Mouse (Mus musculus) urinary bladder, postnatal 10 days (tissue): ENCODE results near the gene Acp4.
"Not testable (repeated sequence)": the region's sequence is repeated elsewhere in the genome, so short reads cannot be mapped to it uniquely, and the experiment has no call there.

Experiments used
- DNase-seq: peaks from one replicate; pipeline ENCODE4 v3.0.0; 2022; ENCODE audit warnings: low spot score

Acp4 gene

DNA sequence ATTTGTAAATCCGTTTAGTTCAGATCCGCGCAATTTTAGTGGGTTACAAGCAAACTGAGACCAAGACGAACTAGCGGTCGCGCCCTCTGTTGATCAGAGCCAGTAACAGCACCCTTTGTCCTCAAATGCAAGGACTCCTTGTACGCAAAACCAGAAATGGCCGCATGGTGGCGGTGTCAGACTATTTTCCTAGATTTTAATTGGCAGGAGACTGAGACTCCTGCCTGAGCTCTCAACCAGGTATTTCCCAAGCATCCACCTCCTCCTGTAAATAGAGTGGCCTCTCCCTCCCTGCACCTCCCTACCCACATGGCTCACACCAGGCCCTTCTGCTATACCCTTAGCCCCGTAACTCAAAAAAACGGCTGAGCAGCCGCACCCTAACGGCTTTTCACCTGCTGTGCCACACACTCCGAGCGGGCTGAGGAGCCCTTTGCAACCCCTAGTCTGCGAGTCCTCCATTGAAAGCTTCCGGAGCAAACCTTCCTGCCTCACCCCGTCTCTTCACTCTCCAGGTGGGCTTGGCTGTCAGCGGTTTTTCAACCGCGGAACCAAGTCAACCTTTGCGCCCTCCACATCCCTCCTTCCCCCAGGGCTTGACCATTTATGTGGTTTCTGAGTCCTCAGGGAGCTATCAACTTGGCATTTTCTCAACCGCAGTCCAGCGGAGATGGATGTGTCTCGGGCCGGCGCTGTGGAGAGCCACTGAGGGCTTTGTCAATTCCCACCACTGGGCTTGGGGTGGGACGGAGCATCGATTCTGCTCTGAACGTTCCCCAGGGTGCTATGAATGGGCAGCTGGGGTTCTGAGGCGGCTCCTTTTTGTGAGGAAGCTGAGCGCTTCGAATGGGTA, 5.8 kb upstream of the Acp4 start:
- DNase-seq = peak; percentile 79

GRCm38 (mm10) chr7:44261147-44261546, 4.0 kb upstream of the Acp4 start, which contains the start of gene Gm15517:
Gene Gm15517, plus strand, starts transcription at chr7:44261447.
- no peak for DNase-seq

- no peak for DNase-seq
Observed at GRCm38 (mm10) chr7:44260410-44260809, 3.2 kb upstream of the Acp4 start.

DNA sequence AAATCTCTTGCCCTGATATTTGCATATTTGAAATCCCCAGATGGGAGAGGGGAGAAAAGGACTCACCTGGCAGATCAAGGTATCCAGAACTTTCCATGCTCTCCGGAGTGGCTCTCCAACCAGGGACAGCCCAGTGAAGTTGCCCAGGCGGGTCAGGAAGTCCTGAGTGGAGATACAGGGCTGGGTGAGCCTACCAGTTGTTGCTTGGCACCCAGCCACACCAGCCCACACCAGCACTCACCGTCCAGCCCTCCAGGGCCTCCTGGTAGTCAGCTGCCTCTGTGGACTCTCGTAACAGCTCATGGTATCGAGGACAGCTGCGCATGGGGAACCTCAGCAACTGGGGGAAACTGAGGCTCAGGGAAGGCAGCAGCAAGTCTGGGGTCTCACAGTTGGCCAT, 2.2 kb downstream of the Acp4 start:
- no peak for DNase-seq

DNA sequence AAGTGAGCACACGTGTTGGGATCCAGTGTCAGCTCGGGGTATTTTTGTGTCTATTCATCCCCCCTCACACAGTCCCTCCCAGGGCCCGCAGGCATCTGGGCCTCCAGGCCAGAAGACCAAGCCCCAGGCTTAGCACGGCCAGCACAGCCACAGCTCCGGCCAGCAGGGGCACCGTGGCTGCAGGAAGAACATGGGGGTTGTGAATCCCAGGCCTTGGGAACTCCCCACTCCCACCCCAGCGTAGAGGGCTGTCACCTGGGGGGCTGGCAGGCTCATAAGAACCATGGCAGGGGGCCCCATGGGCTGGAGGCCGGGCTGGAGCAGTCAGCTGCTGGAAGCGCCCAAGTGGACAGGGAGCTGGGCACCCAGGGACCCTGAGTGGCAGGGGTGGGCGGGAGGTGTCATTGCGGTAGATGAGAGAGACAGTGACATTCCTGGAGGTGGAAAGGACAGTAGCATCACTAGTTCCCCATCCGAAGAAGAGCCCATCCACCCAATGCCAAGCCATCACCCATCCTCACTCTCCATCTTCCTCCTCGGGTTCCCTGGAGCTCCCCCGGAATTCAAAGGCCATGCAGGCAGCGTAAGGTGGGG, 4.1 kb downstream of the Acp4 start:
- no peak for DNase-seq

DNA sequence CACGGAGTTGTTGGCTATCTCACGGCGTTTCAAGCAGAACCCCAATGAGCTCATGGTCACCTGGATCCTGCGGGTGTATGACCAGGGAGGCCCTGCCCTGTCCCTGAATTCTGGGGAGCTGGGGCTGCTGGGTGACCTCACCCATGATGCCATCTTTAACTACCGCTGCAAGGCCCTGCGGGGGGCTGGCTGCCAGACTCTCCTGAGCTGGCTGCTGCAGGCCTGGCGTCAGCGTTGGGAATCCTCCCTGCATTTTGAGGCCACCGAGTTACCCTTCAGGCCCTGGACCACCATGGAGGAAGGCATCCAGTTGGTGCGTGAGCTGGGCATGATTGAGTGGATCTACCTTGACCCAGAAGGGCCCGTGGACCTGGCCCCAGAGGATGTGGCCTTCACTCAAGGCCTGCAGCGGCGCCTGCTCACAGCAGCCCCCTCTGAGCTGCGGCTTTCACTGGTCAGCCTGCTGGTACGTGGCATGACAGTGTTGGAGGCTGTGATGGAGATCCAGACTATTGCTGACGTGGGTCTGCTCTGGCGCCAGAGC, 6.4 kb downstream of the Acp4 start:
- not testable (repeated sequence) for DNase-seq

DNA sequence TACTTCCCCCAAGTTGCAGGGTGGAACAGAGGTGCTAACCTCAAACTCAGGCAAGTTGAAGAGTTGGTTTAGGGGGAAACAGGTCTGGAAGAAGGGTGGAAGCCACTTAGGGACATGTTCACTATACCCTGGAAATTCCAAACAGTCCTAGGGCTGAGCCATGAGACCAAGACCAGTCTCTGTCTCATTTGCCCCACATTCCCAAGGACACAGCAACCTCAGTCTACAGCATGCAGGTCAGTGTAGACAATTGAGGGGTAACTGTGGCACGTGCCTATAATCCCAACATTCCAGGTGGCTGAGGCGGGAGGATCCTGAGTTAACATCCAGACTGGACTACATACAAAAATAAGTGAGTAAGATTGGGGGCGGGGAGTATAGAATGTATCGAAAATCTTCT, 7.9 kb downstream of the Acp4 start:
- no peak for DNase-seq

- DNase-seq = no peak
Observed at GRCm38 (mm10) chr7:44247971-44248370, 9.2 kb downstream of the Acp4 start.

DNA sequence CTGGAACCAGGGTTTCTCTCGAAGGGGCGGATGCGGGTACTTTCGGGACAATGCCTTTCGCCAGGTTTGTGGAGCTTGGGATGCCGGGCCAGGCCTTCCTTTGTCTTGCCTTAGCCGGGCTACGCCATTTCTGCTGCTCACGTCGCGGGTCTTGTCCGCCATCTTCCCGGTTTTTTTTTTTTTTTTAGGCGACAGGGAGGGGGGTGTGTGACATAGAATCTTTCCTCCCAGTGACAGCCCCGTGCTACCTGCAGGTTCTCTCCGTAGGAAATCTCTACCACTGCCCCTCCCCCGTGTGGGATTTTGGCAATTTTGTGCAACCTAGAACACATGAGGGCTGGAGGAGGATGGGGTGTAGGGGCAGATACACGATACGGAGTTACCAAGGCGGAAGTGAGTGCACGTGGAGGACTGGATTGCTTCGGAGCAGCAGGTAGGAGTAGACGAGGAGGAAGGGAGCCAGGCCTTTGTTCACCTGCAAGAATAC, 10.2 kb downstream of the Acp4 start:
- no peak for DNase-seq

DNA sequence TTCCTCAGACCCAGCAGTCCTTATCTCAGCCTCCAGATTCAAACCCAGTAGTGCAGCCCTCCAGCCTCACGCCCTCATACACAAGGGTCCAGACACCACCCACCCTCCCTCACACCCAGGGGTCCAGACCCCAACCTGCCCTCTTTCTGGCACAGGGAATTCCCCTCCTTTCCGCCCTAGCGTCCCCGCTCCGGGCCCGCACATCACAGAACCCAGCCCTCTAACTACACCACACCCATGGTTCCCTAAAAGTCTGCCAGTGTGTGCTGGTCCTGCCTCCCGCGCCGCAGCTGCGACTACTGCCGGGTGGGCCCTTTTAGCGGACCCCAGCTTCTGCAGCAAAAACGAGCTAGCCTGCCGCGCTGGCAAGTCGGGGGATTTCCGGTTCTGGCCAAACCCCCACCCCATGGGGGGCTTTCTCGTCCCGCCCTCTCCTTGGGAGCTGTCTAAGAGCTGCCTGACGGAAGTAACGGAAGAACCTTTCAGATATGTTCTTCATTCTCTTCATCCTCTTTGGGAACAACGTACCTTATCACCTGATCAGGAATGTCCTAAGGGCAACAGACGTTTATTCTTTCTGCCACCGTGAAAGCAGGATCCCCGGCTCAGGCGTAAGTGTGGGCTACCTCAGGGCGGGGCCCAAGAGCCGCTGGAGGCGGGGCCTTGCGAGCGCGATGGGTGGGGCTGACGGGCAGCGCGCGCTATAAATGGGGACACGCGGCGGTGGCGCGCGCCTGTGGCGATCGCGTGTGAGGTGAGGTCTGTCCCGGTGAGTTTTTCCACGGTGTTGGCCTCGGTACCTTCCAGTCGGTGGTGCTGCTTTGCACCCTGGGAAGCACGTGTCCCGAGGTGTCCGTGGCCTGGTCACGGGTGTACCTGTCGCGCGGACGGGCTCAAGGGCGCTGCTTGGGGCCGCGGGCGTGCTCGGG, 10.9 kb downstream of the Acp4 start, which contains the start of the genes 1700028J19Rik and 2410002F23Rik:
Gene 1700028J19Rik (minus strand): TSS at position 641 of the 929 bp plus-strand sequence.
Gene 2410002F23Rik (plus strand): TSS at position 668 of the 929 bp plus-strand sequence.
- DNase-seq = peak; percentile 65

- DNase-seq = no peak
Observed at GRCm38 (mm10) chr7:44244080-44244479, 13.1 kb downstream of the Acp4 start.

- DNase-seq = no peak
Observed at GRCm38 (mm10) chr7:44241163-44241562, 16.0 kb downstream of the Acp4 start.

DNA sequence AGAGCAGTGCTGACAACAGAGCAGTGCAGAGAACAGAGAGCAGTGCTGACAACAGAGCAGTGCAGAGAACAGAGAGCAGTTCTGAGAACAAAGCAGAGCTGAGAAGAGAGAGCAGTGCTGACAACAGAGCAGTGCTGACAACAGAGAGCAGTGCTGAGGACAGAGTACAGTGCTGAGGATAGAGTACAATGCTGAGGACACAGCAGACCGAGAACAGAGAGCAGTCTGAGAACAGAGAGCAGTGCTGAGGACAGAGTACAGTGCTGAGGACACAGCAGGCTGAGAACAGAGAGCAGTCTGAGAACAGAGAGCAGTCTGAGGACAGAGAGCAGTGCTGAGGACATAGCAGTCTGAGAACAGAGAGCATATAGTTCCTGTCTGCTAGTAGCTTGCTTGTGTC, 16.5 kb downstream of the Acp4 start:
- no peak for DNase-seq

DNA sequence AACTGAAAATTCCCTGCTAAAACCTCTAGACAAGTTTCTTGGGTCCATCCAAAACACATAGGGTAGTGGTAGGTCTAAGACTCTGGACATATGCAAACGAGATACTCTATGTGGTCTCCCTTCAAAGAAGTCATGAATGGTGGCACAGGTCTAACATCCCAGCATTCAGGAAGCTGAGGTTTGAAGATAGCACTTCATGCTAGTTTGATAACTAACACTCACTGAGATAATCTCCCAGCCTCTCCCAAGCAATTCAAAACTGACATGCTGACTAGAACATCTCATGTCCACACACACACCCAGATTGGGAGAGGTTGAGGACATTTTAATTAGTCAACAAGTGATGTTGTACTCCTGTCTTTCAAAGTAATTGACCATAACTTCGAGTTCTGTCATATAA, 17.3 kb downstream of the Acp4 start:
- no peak for DNase-seq

GRCm38 (mm10) chr7:44235909-44236308, 21.3 kb downstream of the Acp4 start, which contains the start of gene Gm36864:
Gene Gm36864, plus strand, starts transcription at chr7:44236177.
- no peak for DNase-seq

GRCm38 (mm10) chr7:44225076-44225475, 32.1 kb downstream of the Acp4 start, which contains the start of gene Klk1:
Gene Klk1, plus strand, starts transcription at chr7:44225360.
- no peak for DNase-seq

DNA sequence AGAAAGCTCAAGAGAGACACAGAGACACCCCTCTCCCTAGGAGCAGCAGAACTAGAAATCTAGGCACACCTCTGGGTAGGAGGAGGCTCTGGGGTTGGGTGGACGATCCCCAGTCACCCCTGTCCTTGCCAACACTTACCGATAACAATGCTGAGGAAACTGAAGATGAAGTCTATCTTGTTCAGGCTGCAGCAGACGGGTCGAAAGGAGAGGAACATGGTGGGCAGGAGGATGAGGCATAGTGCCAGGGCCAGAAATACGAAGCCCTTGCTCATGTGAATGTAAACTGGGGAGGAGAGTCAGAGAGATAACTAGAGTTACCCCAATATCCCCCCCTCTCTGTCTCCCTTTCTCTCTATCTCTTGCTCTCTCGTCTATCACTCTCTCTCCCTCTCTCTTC, 34.8 kb downstream of the Acp4 start:
- not testable (repeated sequence) for DNase-seq

DNA sequence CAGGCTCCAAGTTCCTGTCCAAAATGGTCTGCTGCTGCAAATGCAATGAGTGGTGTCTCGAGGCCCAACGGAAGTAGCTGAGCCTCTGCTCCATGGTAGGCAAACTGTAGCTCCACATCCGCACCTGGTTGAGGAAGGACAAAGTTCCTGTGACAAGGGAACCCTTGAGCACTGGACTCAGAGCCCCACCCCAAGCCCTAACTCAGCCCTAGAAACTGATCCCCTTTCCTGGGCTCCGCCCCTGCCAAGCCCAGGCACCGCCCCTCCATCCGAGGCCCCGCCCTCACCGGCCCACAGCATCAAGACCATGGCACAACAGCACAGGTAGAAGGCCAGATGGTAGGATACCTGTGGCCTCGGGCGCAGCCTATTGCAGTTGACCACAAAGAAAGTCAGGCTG, 35.6 kb downstream of the Acp4 start:
- DNase-seq = not testable (repeated sequence)

DNA sequence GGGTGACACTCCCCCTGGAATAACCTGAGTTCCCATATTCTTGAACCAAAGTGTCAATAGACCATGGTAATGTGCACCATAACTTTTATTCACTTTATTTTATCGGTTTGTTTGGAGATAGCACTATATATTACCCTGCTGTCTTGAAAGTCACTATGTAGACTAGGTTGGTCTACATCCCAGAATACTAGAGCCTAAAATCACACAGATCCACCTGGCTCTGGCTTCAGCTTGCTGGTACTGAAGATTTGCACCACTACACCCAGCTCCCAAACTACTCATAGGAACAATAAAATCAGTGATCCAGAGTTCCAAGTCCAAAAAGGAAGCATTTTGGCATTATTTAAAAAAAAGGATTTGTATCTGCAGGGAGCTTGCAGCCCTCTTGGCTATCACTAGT, 41.5 kb downstream of the Acp4 start, which contains the start of gene Klk1b5:
Gene Klk1b5 (plus strand): TSS at position 301 of the 400 bp plus-strand sequence.
- DNase-seq = no peak

- no peak for DNase-seq
Observed at GRCm38 (mm10) chr7:44208307-44208706, 48.9 kb downstream of the Acp4 start.

GRCm38 (mm10) chr7:44207135-44207534, 50.0 kb downstream of the Acp4 start, which contains the start of gene Klk1b4:
Gene Klk1b4, plus strand, starts transcription at chr7:44207435.
- DNase-seq = not testable (repeated sequence)
